Mouse (Mus musculus) myocyte (in vitro differentiated cells): ENCODE measurements around the gene Plekha4.

ENCODE experiments used
- POLR2A ChIP-seq: IDR thresholded peaks from one replicate; pipeline ENCODE4 v1.6.1; 2011; ENCODE audit warnings: low read depth, mild to moderate bottlenecking, control low read depth, moderate library complexity; ENCODE audit not compliant: insufficient read length
- TCF12 ChIP-seq: IDR thresholded peaks from one replicate; pipeline ENCODE4 v1.6.1; 2011; ENCODE audit warnings: mild to moderate bottlenecking, control low read depth; ENCODE audit not compliant: poor library complexity, insufficient read depth, severe bottlenecking

DNA sequence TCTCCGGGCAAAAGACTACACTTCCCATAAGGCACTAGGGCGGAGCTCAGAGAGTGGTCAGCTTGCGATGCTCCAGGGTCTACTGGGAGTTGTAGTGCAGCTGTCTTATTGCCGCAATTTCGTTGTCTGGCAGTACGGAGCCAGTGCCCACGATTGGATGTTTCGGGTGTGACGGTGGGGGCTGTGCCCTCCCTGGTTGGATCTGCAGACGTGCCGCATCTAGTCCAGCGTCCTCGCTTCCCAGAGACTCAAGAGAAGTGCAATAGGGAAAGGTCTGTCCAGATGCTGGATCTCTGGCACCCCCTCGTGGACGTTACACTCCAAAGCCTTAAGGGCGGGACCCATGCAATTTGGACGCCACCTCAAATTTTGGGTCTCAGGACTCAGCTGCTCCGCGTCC, 63.0 kb downstream of the Plekha4 start:
- TF ChIP-seq TCF12 (no peak), POLR2A (peak; percentile 18)
